Mouse (Mus musculus): Measurements from ENCODE around the gene Reck.

DNA sequence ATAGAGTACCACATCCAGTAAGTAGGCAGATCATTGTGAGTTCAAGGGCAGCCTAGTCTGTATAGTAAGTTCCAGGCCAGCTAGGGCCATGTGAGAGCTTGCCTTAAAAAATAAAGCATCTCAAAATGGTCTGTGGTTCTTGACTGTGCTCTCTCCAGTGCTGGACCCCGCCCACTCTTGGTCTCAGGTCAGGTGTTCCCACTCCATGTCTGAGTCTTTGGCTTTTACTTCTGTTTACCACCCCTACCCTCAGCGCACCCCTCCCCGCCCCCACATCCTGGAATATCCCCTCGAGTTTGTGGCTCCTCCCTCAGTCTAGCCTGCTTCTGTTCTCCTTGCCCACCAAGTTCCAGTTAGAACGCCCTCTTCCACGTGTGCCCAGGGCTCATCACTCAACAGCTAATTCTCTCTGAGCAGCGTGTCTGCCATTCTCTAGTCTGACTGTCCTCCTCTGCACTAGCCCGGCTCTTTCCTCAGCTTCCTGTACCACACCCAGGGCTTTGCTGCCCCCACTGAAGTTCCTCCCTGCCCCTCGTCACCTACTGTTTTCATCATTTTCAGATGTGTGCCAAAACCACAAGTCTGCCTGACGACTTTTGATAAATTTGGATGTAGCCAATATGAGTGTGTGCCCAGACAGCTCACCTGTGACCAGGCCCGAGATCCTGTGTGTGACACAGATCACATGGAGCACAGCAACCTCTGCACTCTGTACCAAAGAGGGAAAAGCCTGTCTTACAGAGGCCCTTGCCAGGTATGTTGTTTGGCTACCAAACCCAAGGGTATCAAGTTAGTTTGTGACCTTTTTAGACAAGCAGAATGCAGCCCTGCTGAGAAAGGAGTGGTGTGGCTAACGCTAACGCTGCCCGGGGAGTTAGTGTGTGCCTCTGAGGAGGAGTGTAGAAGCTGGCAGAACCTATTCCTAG lies 61.7 kb downstream of the Reck start:
- TF ChIP-seq EP300 (IDR thresholded peaks at IDR 0.05; ENCODE audit: low read depth) (no peak), CTCF (IDR thresholded peaks at IDR 0.05; ENCODE audit: low read depth) (no peak)
